Mouse (Mus musculus): Measurements from ENCODE around the gene Polrmt.

GRCm38 (mm10) chr10:79717640-79718357, 28.6 kb downstream of the Polrmt start:
- TF ChIP-seq POLR2A (IDR thresholded peaks at IDR 0.05; ENCODE audit: low read depth, low read length) (no peak), CTCF (conservative IDR thresholded peaks at IDR 0.05; ENCODE audit: insufficient read depth, insufficient read length, low read depth, low read length) (no peak)

All from kidney, adult 2 months (tissue).